Mouse (Mus musculus) heart, postnatal 0 days (tissue): ENCODE results near the gene Naaladl2.

ENCODE experiments used
- CTCF ChIP-seq: IDR thresholded peaks from 2 replicates; pipeline ENCODE4 v1.5.1; 2016; ENCODE audit warnings: antibody characterized with exemption, control low read depth, low read depth
- EP300 ChIP-seq: IDR thresholded peaks from 2 replicates; pipeline ENCODE4 v1.6.1; 2016; ENCODE audit warnings: antibody characterized with exemption, low read depth

DNA sequence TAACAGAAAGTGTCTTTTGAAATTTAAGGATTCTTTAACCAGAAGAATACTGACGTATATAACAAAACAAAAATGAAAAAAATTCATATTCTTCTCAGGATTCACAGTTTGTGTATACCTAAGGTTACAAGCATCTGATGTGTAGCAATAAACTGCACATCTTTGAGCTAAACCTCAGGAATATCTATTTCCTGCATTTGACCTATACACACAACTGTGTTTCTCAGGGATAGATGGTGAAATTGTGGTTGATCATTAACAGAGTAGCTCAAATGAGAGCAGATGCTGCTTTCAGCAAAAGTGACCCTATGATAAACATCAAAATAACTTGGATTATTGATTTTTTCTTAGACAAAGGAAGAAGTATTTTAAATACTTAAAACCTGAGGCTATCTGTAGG, 1037.7 kb downstream of the Naaladl2 start:
- TF ChIP-seq CTCF (no peak), EP300 (no peak)
